Mouse (Mus musculus): Measurements from ENCODE around the gene Gm17304. TPM values are rescaled to one million over a fixed set of nuclear protein-coding genes. Genes with fewer than 3 reads are reported as not detected.

Gm17304 gene
- polyA plus RNA-seq, 1 experiment from 2014 or later = not detected

- Histone ChIP-seq H3K27me3 (ENCODE audit: control insufficient read depth, insufficient read depth, low read length) (no peaks in the 10 kb centered on the region), H3K4me3 (ENCODE audit: control insufficient read depth in 1 of 2, insufficient read depth in 1 of 2, low read depth in 1 of 2, low read length in 2 of 2) (no peak overlapping the region), H3K9ac (ENCODE audit: low read length) (no peak overlapping the region), H3K27ac (replicated peaks in 1 of 2; ENCODE audit: control insufficient read depth in 1 of 2, insufficient read depth in 1 of 2, low read depth in 2 of 2, low read length in 2 of 2) (no peak overlapping the region), H3K4me1 (ENCODE audit: control insufficient read depth in 2 of 2, insufficient read depth in 2 of 2, low read length in 2 of 2) (peaks cover 0 to 8% of the 10 kb centered on the region in 2 experiments; a peak in 2 of 4 replicates), H3K36me3 (ENCODE audit: control insufficient read depth, insufficient read depth, low read length) (peaks cover 19% of the 10 kb centered on the region; the same call in 1 of the 2 replicates), H3K4me2 (ENCODE audit: low read length) (no peak overlapping the region), H3K9me3 (ENCODE audit: control insufficient read depth, low read length) (no peaks in the 10 kb centered on the region)
- 92% methylated on average over 5 of the region's 5 CpGs for WGBS
- ATAC-seq (ENCODE audit: insufficient number of reproducible peaks, insufficient read depth, low FRiP score, low read depth) = no peak
These were observed 4.5 kb upstream of the Gm17304 start for GRCm38 (mm10) chr5:106604381-106604780.

- ATAC-seq (ENCODE audit: insufficient number of reproducible peaks, insufficient read depth, low FRiP score, low read depth) = no peak
- 91% methylated on average over 6 of the region's 6 CpGs for WGBS
- peaks cover 0 to 8% of the 10 kb centered on the region in 2 experiments; a peak in 2 of 4 replicates for H3K4me1 ChIP-seq (ENCODE audit: control insufficient read depth in 2 of 2, insufficient read depth in 2 of 2, low read length in 2 of 2)
- no peak overlapping the region for H3K4me2 ChIP-seq (ENCODE audit: low read length)
- H3K4me3 ChIP-seq (ENCODE audit: control insufficient read depth in 1 of 2, insufficient read depth in 1 of 2, low read depth in 1 of 2, low read length in 2 of 2) = no peak overlapping the region
- no peak overlapping the region for H3K27ac ChIP-seq (replicated peaks in 1 of 2; ENCODE audit: control insufficient read depth in 1 of 2, insufficient read depth in 1 of 2, low read depth in 2 of 2, low read length in 2 of 2)
- peaks cover 19% of the 10 kb centered on the region; the same call in 1 of the 2 replicates for H3K36me3 ChIP-seq (ENCODE audit: control insufficient read depth, insufficient read depth, low read length)
- no peaks in the 10 kb centered on the region for H3K9me3 ChIP-seq (ENCODE audit: control insufficient read depth, low read length)
- no peak overlapping the region for H3K9ac ChIP-seq (ENCODE audit: low read length)
- no peaks in the 10 kb centered on the region for H3K27me3 ChIP-seq (ENCODE audit: control insufficient read depth, insufficient read depth, low read length)
These were observed 3.8 kb upstream of the Gm17304 start for GRCm38 (mm10) chr5:106605096-106605495.

- 45% methylated on average over 5 of the region's 5 CpGs for WGBS
- Histone ChIP-seq H3K4me1 (ENCODE audit: control insufficient read depth in 2 of 2, insufficient read depth in 2 of 2, low read length in 2 of 2) (peaks cover 0 to 8% of the 10 kb centered on the region in 2 experiments; a peak in 2 of 4 replicates), H3K9me3 (ENCODE audit: control insufficient read depth, low read length) (no peaks in the 10 kb centered on the region), H3K9ac (ENCODE audit: low read length) (no peak overlapping the region), H3K27ac (replicated peaks in 1 of 2; ENCODE audit: control insufficient read depth in 1 of 2, insufficient read depth in 1 of 2, low read depth in 2 of 2, low read length in 2 of 2) (no peak overlapping the region; a peak in 1 of 4 replicates), H3K36me3 (ENCODE audit: control insufficient read depth, insufficient read depth, low read length) (peaks cover 30% of the 10 kb centered on the region), H3K27me3 (ENCODE audit: control insufficient read depth, insufficient read depth, low read length) (no peaks in the 10 kb centered on the region), H3K4me2 (ENCODE audit: low read length) (no peak overlapping the region), H3K4me3 (ENCODE audit: control insufficient read depth in 1 of 2, insufficient read depth in 1 of 2, low read depth in 1 of 2, low read length in 2 of 2) (no peak overlapping the region)
- no peak for ATAC-seq (ENCODE audit: insufficient number of reproducible peaks, insufficient read depth, low FRiP score, low read depth)
These were observed 1.8 kb upstream of the Gm17304 start for GRCm38 (mm10) chr5:106607081-106607480.

GRCm38 (mm10) chr5:106612151-106612550 lies 3.3 kb downstream of the Gm17304 start:
- H3K9me3 ChIP-seq (ENCODE audit: control insufficient read depth, low read length) = no peaks in the 10 kb centered on the region
- ATAC-seq (ENCODE audit: insufficient number of reproducible peaks, insufficient read depth, low FRiP score, low read depth) = no peak
- H3K27me3 ChIP-seq (ENCODE audit: control insufficient read depth, insufficient read depth, low read length) = no peaks in the 10 kb centered on the region
- no peak overlapping the region for H3K9ac ChIP-seq (ENCODE audit: low read length)
- peaks cover 0 to 7% of the 10 kb centered on the region in 2 experiments; a peak in 1 of 4 replicates for H3K4me1 ChIP-seq (ENCODE audit: control insufficient read depth in 2 of 2, insufficient read depth in 2 of 2, low read length in 2 of 2)
- H3K36me3 ChIP-seq (ENCODE audit: control insufficient read depth, insufficient read depth, low read length) = peaks cover 25% of the 10 kb centered on the region
- H3K4me3 ChIP-seq (ENCODE audit: control insufficient read depth in 1 of 2, insufficient read depth in 1 of 2, low read depth in 1 of 2, low read length in 2 of 2) = no peak overlapping the region
- no peak overlapping the region for H3K27ac ChIP-seq (replicated peaks in 1 of 2; ENCODE audit: control insufficient read depth in 1 of 2, insufficient read depth in 1 of 2, low read depth in 2 of 2, low read length in 2 of 2)
- 92% methylated on average over 2 of the region's 2 CpGs for WGBS
- no peak overlapping the region for H3K4me2 ChIP-seq (ENCODE audit: low read length)

GRCm38 (mm10) chr5:106614570-106614969 lies 5.7 kb downstream of the Gm17304 start:
- H3K9me3 ChIP-seq (ENCODE audit: control insufficient read depth, low read length) = no peaks in the 10 kb centered on the region
- H3K36me3 ChIP-seq (ENCODE audit: control insufficient read depth, insufficient read depth, low read length) = peaks cover 33% of the 10 kb centered on the region
- peaks cover 0 to 4% of the 10 kb centered on the region in 2 experiments; a peak in 1 of 4 replicates for H3K4me1 ChIP-seq (ENCODE audit: control insufficient read depth in 2 of 2, insufficient read depth in 2 of 2, low read length in 2 of 2)
- 65% methylated on average over 7 of the region's 7 CpGs for WGBS
- H3K27me3 ChIP-seq (ENCODE audit: control insufficient read depth, insufficient read depth, low read length) = no peaks in the 10 kb centered on the region
- no peak for ATAC-seq (ENCODE audit: insufficient number of reproducible peaks, insufficient read depth, low FRiP score, low read depth)
- 0 out of 4 replicates have a peak overlapping the region, but pooled peaks of 1 of the 2 experiments have one; percentile 3 for H3K27ac ChIP-seq (replicated peaks in 1 of 2; ENCODE audit: control insufficient read depth in 1 of 2, insufficient read depth in 1 of 2, low read depth in 2 of 2, low read length in 2 of 2)
- H3K4me2 ChIP-seq (ENCODE audit: low read length) = no peak overlapping the region
- H3K4me3 ChIP-seq (ENCODE audit: control insufficient read depth in 1 of 2, insufficient read depth in 1 of 2, low read depth in 1 of 2, low read length in 2 of 2) = no peak overlapping the region
- no peak overlapping the region for H3K9ac ChIP-seq (ENCODE audit: low read length)

- Histone ChIP-seq H3K9ac (ENCODE audit: low read length) (no peak overlapping the region), H3K4me2 (ENCODE audit: low read length) (no peak overlapping the region), H3K27ac (replicated peaks in 1 of 2; ENCODE audit: control insufficient read depth in 1 of 2, insufficient read depth in 1 of 2, low read depth in 2 of 2, low read length in 2 of 2) (0 out of 4 replicates have a peak overlapping the region, but pooled peaks of 1 of the 2 experiments have one; percentile 3), H3K36me3 (ENCODE audit: control insufficient read depth, insufficient read depth, low read length) (peaks cover 34% of the 10 kb centered on the region), H3K4me3 (ENCODE audit: control insufficient read depth in 1 of 2, insufficient read depth in 1 of 2, low read depth in 1 of 2, low read length in 2 of 2) (no peak overlapping the region), H3K9me3 (ENCODE audit: control insufficient read depth, low read length) (no peaks in the 10 kb centered on the region), H3K27me3 (ENCODE audit: control insufficient read depth, insufficient read depth, low read length) (no peaks in the 10 kb centered on the region), H3K4me1 (ENCODE audit: control insufficient read depth in 2 of 2, insufficient read depth in 2 of 2, low read length in 2 of 2) (peaks cover 0 to 4% of the 10 kb centered on the region in 2 experiments; a peak in 1 of 4 replicates)
- 93% methylated on average over 2 of the region's 2 CpGs for WGBS
- no peak for ATAC-seq (ENCODE audit: insufficient number of reproducible peaks, insufficient read depth, low FRiP score, low read depth)
These were observed 6.1 kb downstream of the Gm17304 start for GRCm38 (mm10) chr5:106615006-106615405.

GRCm38 (mm10) chr5:106620446-106620845 lies 11.5 kb downstream of the Gm17304 start:
- H3K9ac ChIP-seq (ENCODE audit: low read length) = no peak overlapping the region
- H3K36me3 ChIP-seq (ENCODE audit: control insufficient read depth, insufficient read depth, low read length) = peaks cover 47% of the 10 kb centered on the region
- 90% methylated on average over 6 of the region's 6 CpGs for WGBS
- no peak overlapping the region for H3K4me2 ChIP-seq (ENCODE audit: low read length)
- peaks cover 2 to 8% of the 10 kb centered on the region in 2 experiments; a peak in 2 of 4 replicates for H3K4me1 ChIP-seq (ENCODE audit: control insufficient read depth in 2 of 2, insufficient read depth in 2 of 2, low read length in 2 of 2)
- H3K9me3 ChIP-seq (ENCODE audit: control insufficient read depth, low read length) = no peaks in the 10 kb centered on the region
- H3K4me3 ChIP-seq (ENCODE audit: control insufficient read depth in 1 of 2, insufficient read depth in 1 of 2, low read depth in 1 of 2, low read length in 2 of 2) = no peak overlapping the region
- H3K27ac ChIP-seq (replicated peaks in 1 of 2; ENCODE audit: control insufficient read depth in 1 of 2, insufficient read depth in 1 of 2, low read depth in 2 of 2, low read length in 2 of 2) = no peak overlapping the region
- H3K27me3 ChIP-seq (ENCODE audit: control insufficient read depth, insufficient read depth, low read length) = no peaks in the 10 kb centered on the region
- ATAC-seq (ENCODE audit: insufficient number of reproducible peaks, insufficient read depth, low FRiP score, low read depth) = no peak

GRCm38 (mm10) chr5:106622193-106622592 lies 13.3 kb downstream of the Gm17304 start:
- WGBS = 94% methylated on average over 5 of the region's 5 CpGs
- H3K36me3 ChIP-seq (ENCODE audit: control insufficient read depth, insufficient read depth, low read length) = peaks cover 53% of the 10 kb centered on the region
- ATAC-seq (ENCODE audit: insufficient number of reproducible peaks, insufficient read depth, low FRiP score, low read depth) = no peak

More at GRCm38 (mm10) chr5:106622193-106622592, 13.3 kb downstream of the Gm17304 start:
- no peak overlapping the region for H3K4me2 ChIP-seq (ENCODE audit: low read length)
- H3K27ac ChIP-seq (replicated peaks in 1 of 2; ENCODE audit: control insufficient read depth in 1 of 2, insufficient read depth in 1 of 2, low read depth in 2 of 2, low read length in 2 of 2) = no peak overlapping the region
- H3K9me3 ChIP-seq (ENCODE audit: control insufficient read depth, low read length) = no peaks in the 10 kb centered on the region
- H3K4me3 ChIP-seq (ENCODE audit: control insufficient read depth in 1 of 2, insufficient read depth in 1 of 2, low read depth in 1 of 2, low read length in 2 of 2) = no peak overlapping the region
- H3K9ac ChIP-seq (ENCODE audit: low read length) = no peak overlapping the region
- peaks cover 2 to 8% of the 10 kb centered on the region in 2 experiments; a peak in 2 of 4 replicates for H3K4me1 ChIP-seq (ENCODE audit: control insufficient read depth in 2 of 2, insufficient read depth in 2 of 2, low read length in 2 of 2)
- no peaks in the 10 kb centered on the region for H3K27me3 ChIP-seq (ENCODE audit: control insufficient read depth, insufficient read depth, low read length)
